Mouse (Mus musculus) stomach, postnatal 0 days (tissue): ENCODE results near the gene Gal3st2.

Experiments
- CTCF ChIP-seq: IDR thresholded peaks from 2 replicates; pipeline ENCODE4 v1.5.1; 2016; ENCODE audit warnings: antibody characterized with exemption, low read depth, mild to moderate bottlenecking, moderate library complexity
- EP300 ChIP-seq: optimal IDR thresholded peaks from 2 replicates; pipeline ENCODE3; 2016; ENCODE audit warnings: antibody characterized with exemption

DNA sequence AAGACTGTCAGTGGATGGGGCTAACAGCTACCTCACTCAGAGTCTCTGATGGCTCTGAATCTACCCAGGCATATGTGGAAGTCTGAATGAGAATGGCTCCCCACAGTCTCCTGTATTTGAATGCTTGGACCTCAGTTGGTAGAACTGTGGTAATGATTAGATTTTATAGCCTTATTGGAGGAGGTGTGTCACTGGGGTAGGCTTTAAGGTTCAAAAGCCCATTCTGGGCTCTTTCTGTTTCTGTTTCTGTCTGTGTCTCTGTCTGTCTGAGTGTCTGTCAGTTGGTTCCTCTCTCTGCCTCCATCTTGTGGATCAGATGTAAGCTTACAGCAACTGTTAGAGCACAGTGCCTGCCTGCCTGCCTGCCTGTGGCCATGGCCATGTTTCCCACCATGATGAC is 1.5 kb upstream of the Gal3st2 start:
- TF ChIP-seq CTCF (no peak), EP300 (no peak)
